Mouse (Mus musculus) activated CD4-positive, CD25-positive, alpha-beta regulatory T cell, adult 4 months (primary cell): ENCODE measurements around the gene Olfr1192-ps1. TPM values are rescaled to one million over a fixed set of nuclear protein-coding genes. Genes with fewer than 3 reads are reported as not detected.
"Not testable (repeated sequence)": the region's sequence is repeated elsewhere in the genome, so short reads cannot be mapped to it uniquely, and the experiment has no call there.

Experiments
- ATAC-seq: one replicate; pipeline ENCODE4 v1.8.0; 2017
- polyA plus RNA-seq, 2 experiments: library from polyadenylated mRNA; unstranded; fragments of 100-300 nt; shearing (Covaris generic); gene quantifications; one replicate each; pipeline ENCODE4 v1.2.1; 2017

Olfr1192-ps1 gene
- polyA plus RNA-seq = not detected

DNA sequence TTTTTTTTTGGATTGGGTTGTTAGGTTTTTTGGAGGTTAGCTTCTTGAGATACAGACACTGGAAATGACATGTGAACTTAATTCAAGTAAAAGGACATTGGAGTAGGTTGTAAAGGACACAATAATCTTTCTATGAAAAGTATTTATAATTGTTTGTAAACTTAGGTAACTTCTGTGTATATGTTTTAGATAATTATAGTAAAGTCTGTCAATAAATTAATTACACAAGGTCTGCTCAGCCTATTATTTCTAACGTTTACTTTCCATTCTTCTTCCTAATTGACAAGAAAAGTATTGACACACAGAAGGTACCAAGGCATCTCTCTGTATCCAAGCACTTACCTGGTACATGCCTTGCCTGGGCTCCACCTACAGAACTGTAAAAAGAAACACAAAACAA lies at the start of gene Olfr1192-ps1:
Gene Olfr1192-ps1 (plus strand): TSS at position 301 of the 400 bp plus-strand sequence.
- ATAC-seq = no peak

DNA sequence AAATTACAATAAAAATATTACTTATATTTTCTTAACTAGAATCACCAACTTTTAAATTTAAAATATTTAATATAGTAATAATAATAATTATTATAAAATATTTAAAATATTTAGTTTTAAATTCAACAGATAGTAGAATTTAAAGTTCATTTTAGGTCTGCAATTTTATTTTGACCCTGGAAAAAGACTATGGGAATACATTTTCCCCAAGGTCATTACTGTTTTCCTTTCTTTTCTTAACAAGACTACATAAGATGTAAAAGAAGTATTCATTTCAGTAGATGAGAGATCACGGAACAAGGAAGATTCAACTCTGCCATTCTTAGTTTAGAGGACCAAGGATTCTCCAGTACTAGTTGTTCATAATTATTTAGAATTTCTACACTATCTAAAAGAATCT lies 8.1 kb upstream of the Olfr1192-ps1 start, which contains the start of gene Olfr1191-ps1:
Gene Olfr1191-ps1 (plus strand): TSS at position 301 of the 400 bp plus-strand sequence.
- ATAC-seq = not testable (repeated sequence)

DNA sequence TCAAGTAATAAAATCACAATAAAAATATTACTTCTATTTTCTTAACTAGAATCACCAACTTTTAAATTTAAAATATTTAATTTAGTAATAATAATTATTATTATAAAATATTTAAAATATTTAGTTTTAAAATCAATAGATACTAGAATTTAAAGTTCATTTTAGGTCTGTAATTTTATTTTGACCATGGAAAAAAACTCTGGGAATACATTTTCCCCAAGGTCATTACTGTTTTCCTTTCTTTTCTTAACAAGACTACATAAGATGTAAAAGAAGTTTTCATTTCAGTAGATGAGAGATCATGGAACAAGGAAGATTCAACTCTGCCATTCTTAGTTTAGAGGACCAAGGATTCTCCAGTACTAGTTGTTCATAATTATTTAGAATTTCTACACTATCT lies 27.0 kb downstream of the Olfr1192-ps1 start, which contains the start of gene Olfr1193:
Gene Olfr1193 (plus strand): TSS at position 301 of the 400 bp plus-strand sequence.
- ATAC-seq = not testable (repeated sequence)

DNA sequence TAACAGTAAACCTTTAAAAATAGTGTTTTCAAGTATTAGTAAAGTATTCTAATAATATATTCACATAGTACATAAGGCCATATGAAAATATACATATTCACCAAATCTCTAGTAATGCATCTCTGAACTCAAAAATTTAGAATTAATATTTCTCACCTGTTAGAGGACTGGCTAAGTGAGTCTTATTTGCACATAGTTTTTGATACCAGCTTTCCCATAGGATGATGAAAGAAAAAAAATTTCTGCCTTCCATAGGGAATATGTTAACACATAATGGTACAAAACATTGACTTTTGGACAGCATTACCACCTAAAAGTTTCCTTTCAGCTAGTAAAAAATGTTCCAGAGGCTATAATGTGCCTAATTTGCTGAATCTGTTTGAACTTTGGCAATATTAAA lies 40.8 kb downstream of the Olfr1192-ps1 start, which contains the start of gene Olfr1195:
Gene Olfr1195 (minus strand): TSS at position 101 of the 400 bp plus-strand sequence.
- no peak for ATAC-seq

DNA sequence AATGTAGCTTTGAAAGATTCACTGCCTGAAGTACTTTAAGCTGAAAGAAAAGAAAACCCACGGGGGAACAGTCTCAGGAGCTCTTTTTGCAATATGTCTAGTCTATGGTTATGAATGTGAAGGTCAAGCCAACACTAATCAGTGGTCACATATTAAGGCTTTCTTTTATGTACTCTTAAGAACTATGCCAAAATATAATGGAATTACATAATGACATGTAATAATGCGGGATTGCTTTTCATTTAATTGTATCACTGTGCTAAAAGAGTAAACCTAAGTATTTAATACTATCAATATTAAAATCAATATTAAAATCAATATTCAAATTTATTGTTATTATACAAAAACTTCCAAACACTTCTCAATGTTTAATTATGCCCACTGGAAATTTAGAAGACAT lies 56.2 kb downstream of the Olfr1192-ps1 start, which contains the start of gene Olfr1196:
Gene Olfr1196 (minus strand): TSS at position 101 of the 400 bp plus-strand sequence.
- ATAC-seq = no peak

Other genes with a start within 250 kb of the Olfr1192-ps1 start
- not detected for gene Olfr1179, start 242.1 kb upstream of the Olfr1192-ps1 start, polyA plus RNA-seq
- not detected for gene Olfr1180, start 229.4 kb upstream of the Olfr1192-ps1 start, polyA plus RNA-seq
- not detected for gene Olfr1181, start 222.3 kb upstream of the Olfr1192-ps1 start, polyA plus RNA-seq
- gene Gm13757, start 199.4 kb upstream of the Olfr1192-ps1 start, polyA plus RNA-seq = under 1 TPM in 1 of 2 experiments, not detected in 1; 0.21 TPM
- not detected for gene Olfr1183, start 193.6 kb upstream of the Olfr1192-ps1 start, polyA plus RNA-seq
- not detected for gene Olfr1184, start 164.9 kb upstream of the Olfr1192-ps1 start, polyA plus RNA-seq
- gene Olfr1185-ps1, start 155.2 kb upstream of the Olfr1192-ps1 start, polyA plus RNA-seq = under 1 TPM in 1 of 2 experiments, not detected in 1; 0.16 TPM
- not detected for gene Olfr1186, start 130.0 kb upstream of the Olfr1192-ps1 start, polyA plus RNA-seq
- gene Olfr1188, start 91.6 kb upstream of the Olfr1192-ps1 start, polyA plus RNA-seq = not detected
- gene Olfr1189, start 62.1 kb upstream of the Olfr1192-ps1 start, polyA plus RNA-seq = not detected
- not detected for gene Olfr1191-ps1, start 8.0 kb upstream of the Olfr1192-ps1 start, polyA plus RNA-seq
- gene Olfr1193, start 27.1 kb downstream of the Olfr1192-ps1 start, polyA plus RNA-seq = not detected
- under 1 TPM in 1 of 2 experiments, not detected in 1; 0.17 TPM for gene Olfr1195, start 40.7 kb downstream of the Olfr1192-ps1 start, polyA plus RNA-seq
- gene Olfr1196, start 56.1 kb downstream of the Olfr1192-ps1 start, polyA plus RNA-seq = not detected
- gene Olfr1197, start 83.9 kb downstream of the Olfr1192-ps1 start, polyA plus RNA-seq = not detected
- not detected for gene Olfr1198, start 102.9 kb downstream of the Olfr1192-ps1 start, polyA plus RNA-seq
- not detected for gene Olfr1199, start 112.0 kb downstream of the Olfr1192-ps1 start, polyA plus RNA-seq
- gene Olfr1200, start 122.0 kb downstream of the Olfr1192-ps1 start, polyA plus RNA-seq = not detected
- not detected for gene Olfr1201, start 144.5 kb downstream of the Olfr1192-ps1 start, polyA plus RNA-seq
- not detected for gene Olfr1202, start 166.0 kb downstream of the Olfr1192-ps1 start, polyA plus RNA-seq
- gene Olfr1205, start 181.2 kb downstream of the Olfr1192-ps1 start, polyA plus RNA-seq = under 1 TPM in 1 of 2 experiments, not detected in 1; 0.07 TPM
- gene Olfr1204, start 200.8 kb downstream of the Olfr1192-ps1 start, polyA plus RNA-seq = not detected
- under 1 TPM in 1 of 2 experiments, not detected in 1; 0.29 TPM for gene Olfr1206, start 214.7 kb downstream of the Olfr1192-ps1 start, polyA plus RNA-seq